Mouse (Mus musculus) Patski (cell line): Measurements from ENCODE around the gene Kctd11. TPM values are rescaled to one million over a fixed set of nuclear protein-coding genes. Genes with fewer than 3 reads are reported as not detected.

ENCODE experiments used
- ATAC-seq: fragments of 100-300 bp; one replicate; pipeline ENCODE4 v1.8.0; 2021
- CTCF ChIA-PET: fragments of 350-600 bp; sonication (Branson Sonifier 250); formaldehyde crosslinking; loops from one replicate; lab custom pipeline; 2022; ENCODE audit warnings: inconsistent platforms; lab: Charles Lee
- POLR2A ChIA-PET: fragments of 350-600 bp; sonication (Branson Sonifier 250); formaldehyde crosslinking; loops from one replicate; lab custom pipeline; 2022; ENCODE audit warnings: antibody characterized with exemption, inconsistent platforms; lab: Charles Lee
- DNase-seq: peaks from one replicate; pipeline ENCODE4 v3.0.0-alpha.2; 2011; ENCODE audit warnings: low read depth, low spot score
- H3K27me3 ChIP-seq: fragments of 371-371 bp; one replicate; pipeline ENCODE4 v1.5.1; 2021
- CTCF ChIP-seq: fragments of 100-300 bp; IDR thresholded peaks from one replicate; pipeline ENCODE4 v1.5.1; 2021
- in situ Hi-C: fragments of 300-500 bp; cut with MboI; formaldehyde crosslinking; loops from 3 replicates; pipeline ENCODE4 v1.11.1; 2018; ENCODE audit warnings: low pct_unique_long_range_greater_than_20kb, mixed read lengths
- polyA plus RNA-seq: library from polyadenylated mRNA; unstranded; gene quantifications from one replicate; pipeline ENCODE4 v1.2.3, GENCODE M21; 2021

The Kctd11 gene
- polyA plus RNA-seq, 1 experiment from 2014 or later: 8.4 TPM

GRCm38 (mm10) chr11:69846198-69846680, 35.0 kb downstream of the Kctd11 start, which contains the start of gene Plscr3:
Gene Plscr3, plus strand, starts transcription at chr11:69846376.
- in situ Hi-C loops: no loop called here
- no peak for TF ChIP-seq CTCF
- H3K27me3 ChIP-seq: no peaks in the 10 kb centered on the region
- POLR2A ChIA-PET: interaction anchor here (1.1 kb wide), 1 partner anchor 9 kb away, joined by 5 read pairs; the partner anchor contains the start of genes Nlgn2 and Tmem256
- peak; percentile 46 for DNase-seq
- CTCF ChIA-PET: no interaction called here
- peak; percentile 85 for ATAC-seq

DNA sequence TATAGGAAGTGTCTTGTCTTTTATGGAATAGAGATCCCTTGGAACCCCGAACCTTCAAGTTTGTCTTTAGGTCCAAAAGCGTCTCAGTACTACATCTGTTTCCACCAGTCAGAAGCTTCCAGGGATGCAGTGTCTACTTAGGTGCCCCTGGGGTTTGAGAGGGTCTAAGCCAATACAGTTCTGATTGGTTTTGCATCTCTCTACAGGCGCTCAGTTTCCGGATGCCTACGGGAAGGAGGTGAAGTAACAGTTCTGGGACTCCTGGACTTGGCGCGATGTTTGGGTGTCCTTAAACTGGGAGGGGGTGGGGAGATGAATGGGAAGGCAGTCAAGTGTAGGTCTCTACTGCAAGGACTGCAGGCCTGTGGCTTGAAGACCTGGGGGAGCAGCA, 42.5 kb downstream of the Kctd11 start:
- H3K27me3 ChIP-seq: no peaks in the 10 kb centered on the region
- no peak for TF ChIP-seq CTCF
- in situ Hi-C loops: no loop called here
- ATAC-seq: no peak
- CTCF ChIA-PET: no interaction called here
- DNase-seq: peak; percentile 15
- POLR2A ChIA-PET: interaction anchor here (0.7 to 1.1 kb wide), 2 partner anchors 16 to 60 kb away, joined by 3 to 4 read pairs; no protein-coding TSS in a partner anchor

GRCm38 (mm10) chr11:69837952-69838713, 43.1 kb downstream of the Kctd11 start, which contains the start of gene Tmem256:
Gene Tmem256, plus strand, starts transcription at chr11:69838514.
- no peak for TF ChIP-seq CTCF
- H3K27me3 ChIP-seq: no peaks in the 10 kb centered on the region
- CTCF ChIA-PET: no interaction called here
- ATAC-seq (peak; percentile 83), DNase-seq (peak; percentile 96)
- in situ Hi-C loops: no loop called here
- POLR2A ChIA-PET: interaction anchor here (0.6 to 1.8 kb wide), 4 partner anchors 9 to 119 kb away, joined by 3 to 5 read pairs (median 4); no protein-coding TSS in a partner anchor

DNA sequence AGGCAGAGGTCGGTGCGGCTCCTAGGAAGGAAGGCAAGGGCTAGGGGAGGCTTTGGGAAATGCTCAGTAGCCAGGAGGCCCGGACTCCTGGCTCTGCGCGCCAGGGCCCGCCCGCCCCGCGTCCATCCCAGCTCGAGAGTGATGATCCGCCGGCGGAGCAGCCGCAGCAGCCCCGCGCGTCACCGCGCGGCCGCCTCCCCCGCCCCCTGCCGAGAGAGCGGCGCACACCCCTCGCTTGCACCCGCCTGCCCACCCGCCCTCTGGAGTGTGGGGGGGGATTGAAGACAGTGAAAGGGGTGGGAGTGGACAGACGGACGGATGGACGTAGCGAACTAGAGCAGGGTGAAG, 43.6 kb downstream of the Kctd11 start, which contains the start of gene Nlgn2:
Gene Nlgn2 (minus strand): TSS at position 181 of the 348 bp plus-strand sequence.
- no peaks in the 10 kb centered on the region for H3K27me3 ChIP-seq
- ChIA-PET POLR2A (interaction anchor here (1.1 to 1.8 kb wide), 2 partner anchors 9 to 59 kb away, joined by 4 to 5 read pairs; no protein-coding TSS in a partner anchor), CTCF (interaction anchor here (1.4 kb wide), 1 partner anchor 31 kb away, joined by 3 read pairs; no protein-coding TSS in a partner anchor)
- in situ Hi-C loops: no loop called here
- ATAC-seq (peak; percentile 47), DNase-seq (no peak)
- no peak for TF ChIP-seq CTCF

DNA sequence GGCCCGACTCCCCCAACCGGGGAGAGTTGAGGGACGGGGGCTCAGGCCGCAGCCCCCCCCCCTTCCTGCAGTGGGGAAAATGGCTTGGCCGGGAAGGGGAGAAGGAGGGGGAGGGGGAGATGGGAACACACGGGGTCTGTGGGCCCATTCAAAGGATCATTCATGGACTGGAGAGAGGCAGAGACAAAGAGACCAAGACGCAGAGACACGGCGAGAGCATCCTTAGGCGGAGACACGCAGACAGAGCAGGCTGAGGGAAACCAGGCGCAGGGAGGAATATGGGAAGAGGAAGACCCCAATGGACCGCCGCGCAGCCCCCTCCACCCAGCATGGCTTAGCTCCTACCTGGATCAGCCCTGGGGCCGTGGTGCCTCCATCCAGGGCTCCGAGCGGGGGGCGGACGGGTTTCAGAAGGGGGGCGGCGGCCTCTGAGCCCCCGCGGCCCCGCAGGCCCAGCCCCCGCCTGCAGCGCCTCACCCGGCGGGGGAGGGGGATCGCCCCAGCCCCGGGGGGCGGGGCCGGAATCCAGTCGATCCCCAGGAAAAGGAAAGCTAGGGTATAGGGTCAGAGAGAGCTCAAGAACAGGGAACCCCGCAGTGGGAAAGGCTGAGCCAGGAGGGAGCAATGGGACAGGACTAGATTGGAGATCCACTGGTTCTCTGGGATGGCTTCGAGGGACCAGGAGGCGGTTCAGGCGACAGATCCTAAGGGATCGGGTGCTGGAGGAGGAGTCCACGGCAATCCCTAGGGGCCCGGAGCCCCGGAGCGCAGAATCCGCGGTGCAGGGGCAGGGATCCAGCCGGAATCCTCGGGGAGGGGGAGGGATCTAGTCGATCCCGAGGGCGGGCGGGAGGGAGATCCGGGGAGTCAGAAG, 44.3 kb downstream of the Kctd11 start:
- no peaks in the 10 kb centered on the region for H3K27me3 ChIP-seq
- no peak for ATAC-seq
- TF ChIP-seq CTCF: no peak
- no peak for DNase-seq
- ChIA-PET CTCF (interaction anchor here (1.4 kb wide), 1 partner anchor 30 kb away, joined by 3 read pairs; no protein-coding TSS in a partner anchor), POLR2A (interaction anchor here (1.2 to 1.8 kb wide), 2 partner anchors 10 to 12 kb away, joined by 3 to 5 read pairs; no protein-coding TSS in a partner anchor)
- in situ Hi-C loops: no loop called here

- TF ChIP-seq CTCF: no peak
- POLR2A ChIA-PET: interaction anchor here (1.1 to 1.2 kb wide), 2 partner anchors 11 to 119 kb away, joined by 3 read pairs; no protein-coding TSS in a partner anchor
- ATAC-seq: no peak
- H3K27me3 ChIP-seq: no peaks in the 10 kb centered on the region
- CTCF ChIA-PET: interaction anchor here (1.4 kb wide), 1 partner anchor 29 kb away, joined by 3 read pairs; no protein-coding TSS in a partner anchor
- no peak for DNase-seq
- in situ Hi-C loops: no loop called here
Measured at GRCm38 (mm10) chr11:69835966-69836335, 45.3 kb downstream of the Kctd11 start.

- TF ChIP-seq CTCF: no peak
- no peak for DNase-seq
- ATAC-seq: no peak
- POLR2A ChIA-PET: interaction anchor here (1.1 to 1.2 kb wide), 2 partner anchors 10 to 118 kb away, joined by 3 read pairs; no protein-coding TSS in a partner anchor
- in situ Hi-C loops: no loop called here
- CTCF ChIA-PET: no interaction called here
- no peaks in the 10 kb centered on the region for H3K27me3 ChIP-seq
Measured at GRCm38 (mm10) chr11:69835326-69835965, 45.8 kb downstream of the Kctd11 start.

GRCm38 (mm10) chr11:69834001-69834549, 47.1 kb downstream of the Kctd11 start:
- CTCF ChIA-PET: no interaction called here

GRCm38 (mm10) chr11:69833554-69833953, 47.7 kb downstream of the Kctd11 start:
- TF ChIP-seq CTCF: no peak
- in situ Hi-C loops: no loop called here
- no peak for DNase-seq
- no peak for ATAC-seq
- no peaks in the 10 kb centered on the region for H3K27me3 ChIP-seq
- ChIA-PET POLR2A (no interaction called here), CTCF (interaction anchor here (1.2 kb wide), 1 partner anchor 28 kb away, joined by 3 read pairs; the partner anchor contains the start of gene Tmem102)

More at GRCm38 (mm10) chr11:69834001-69834549, 47.1 kb downstream of the Kctd11 start:
- in situ Hi-C loops: no loop called here
- H3K27me3 ChIP-seq: no peaks in the 10 kb centered on the region
- DNase-seq (no peak), ATAC-seq (no peak)
- no peak for TF ChIP-seq CTCF
- POLR2A ChIA-PET: no interaction called here
